Mouse (Mus musculus): ENCODE results near the gene Kbtbd12. TPM values are rescaled to one million over a fixed set of nuclear protein-coding genes. Genes with fewer than 3 reads are reported as not detected.

Kbtbd12 gene
- 1 to 10 TPM in 1 of 2 experiments, under 1 TPM in 1; 0.89 to 3.0 TPM for total RNA-seq (2021)
- long read RNA-seq, experiment 1, full-length matches to known transcripts = 1 of 1 reads
- long read RNA-seq, experiment 1, partial matches to known transcripts = 0 of 1 reads
- long read RNA-seq, experiment 1, other reads (novel, unspliced or antisense) = 0 of 1 reads
- long read RNA-seq, experiment 2 = 0 reads

DNA sequence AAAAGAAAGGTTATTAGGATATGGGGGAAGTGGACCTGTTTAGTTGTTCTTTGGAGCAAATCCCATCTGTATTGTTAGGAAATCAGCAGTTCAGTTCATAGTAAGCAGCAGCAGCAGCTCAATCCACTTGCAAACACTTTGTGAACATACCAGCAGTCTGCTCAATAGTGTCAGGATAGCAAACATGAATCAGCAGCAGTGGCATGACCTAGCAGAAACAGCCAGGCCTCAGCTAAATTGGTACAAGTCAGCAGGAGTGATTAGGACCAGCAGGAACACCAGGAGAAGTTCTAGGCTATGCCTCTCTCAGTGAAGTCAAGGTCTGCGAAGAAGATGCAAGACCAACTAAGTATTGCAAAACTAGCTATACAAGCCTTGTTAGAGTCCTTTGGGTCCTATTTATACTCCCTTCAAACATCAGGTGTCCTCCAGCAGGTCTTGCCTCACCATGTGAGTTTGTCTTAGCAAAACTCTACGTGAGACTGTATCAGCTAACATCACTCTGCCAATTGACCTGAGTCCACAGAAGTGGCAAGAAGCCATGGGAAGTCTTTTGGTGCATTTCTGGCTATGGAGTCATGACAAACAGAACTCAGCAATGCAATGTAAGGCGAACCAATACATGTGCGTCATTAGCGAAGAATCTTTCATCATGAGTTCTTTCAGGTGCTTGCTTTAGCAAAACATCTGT, at the start of gene Kbtbd12:
Gene Kbtbd12, minus strand, starts transcription at position 340 of the 691 bp plus-strand sequence.
- no peak for DNase-seq (ENCODE audit: low spot score in 2 of 2)

DNA sequence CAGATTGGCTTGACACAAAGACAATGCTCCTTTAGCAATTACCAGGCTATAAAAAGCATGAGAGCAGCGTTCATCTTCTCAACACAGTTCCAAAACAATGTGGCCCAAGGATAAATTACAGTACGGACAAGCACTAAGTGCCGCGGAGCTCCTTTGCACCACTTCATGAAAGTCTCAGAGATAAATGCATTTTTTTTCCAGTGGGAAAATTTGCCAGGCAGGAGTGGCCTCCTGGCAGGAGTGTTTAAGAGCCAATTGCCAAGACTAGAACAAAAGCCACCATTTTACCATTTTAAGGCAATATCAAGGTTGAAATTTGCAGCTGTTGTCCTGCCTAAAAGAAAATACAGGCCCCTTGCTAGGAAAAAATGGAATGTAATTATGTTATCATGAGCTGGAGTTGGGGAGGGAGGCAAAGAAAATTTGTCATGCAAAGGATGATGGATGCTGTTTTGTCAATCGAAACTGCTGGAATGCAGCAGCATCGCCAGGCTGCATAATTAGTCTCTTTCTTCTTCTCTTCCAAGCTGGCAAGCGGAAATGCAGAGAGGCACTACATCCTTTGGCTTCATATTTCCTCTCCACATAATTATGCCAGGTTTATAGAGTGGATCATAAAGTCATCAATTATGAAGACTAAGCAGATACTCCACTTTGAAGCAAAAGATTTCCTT, 45.8 kb upstream of the Kbtbd12 start:
- no peak for DNase-seq (ENCODE audit: low spot score in 2 of 2)

DNA sequence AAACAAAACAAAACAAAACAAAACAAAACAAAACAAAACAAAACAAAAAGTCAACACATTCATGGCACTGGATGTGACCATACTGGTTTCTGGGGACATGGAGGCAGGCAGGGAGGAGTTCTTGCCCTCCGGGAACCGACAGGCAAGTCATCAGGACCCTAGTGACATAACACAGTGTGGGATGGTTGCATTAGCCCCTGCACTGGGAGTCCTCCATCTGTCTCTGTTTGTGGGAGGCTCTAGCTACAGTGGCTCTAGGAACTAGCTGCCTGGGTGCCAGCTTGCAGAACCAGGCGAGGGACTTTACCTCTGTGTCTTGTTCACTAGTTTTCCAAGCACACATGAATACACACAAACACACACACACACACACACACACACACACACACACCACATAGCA, 43.3 kb upstream of the Kbtbd12 start:
- no peak for DNase-seq (ENCODE audit: low spot score in 2 of 2)

DNA sequence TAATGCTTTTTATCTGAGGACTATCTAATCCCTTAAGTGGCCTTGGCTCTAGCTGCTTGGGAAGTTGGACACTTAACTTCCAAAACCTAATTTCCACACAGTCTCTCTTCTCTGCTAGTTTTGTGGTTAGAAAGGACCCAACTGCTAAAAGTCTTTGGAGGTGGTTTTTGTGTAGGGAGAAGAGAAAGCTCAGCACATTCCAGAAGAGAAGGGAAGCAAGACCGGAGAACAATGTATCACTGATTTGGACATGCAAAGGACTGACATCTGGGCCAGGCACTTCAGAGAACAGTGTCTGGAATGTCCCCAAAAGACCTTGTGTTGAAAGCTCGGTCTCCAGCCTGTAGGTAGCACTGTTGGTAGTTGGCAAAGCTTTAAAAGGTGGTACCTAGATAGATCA, 40.0 kb upstream of the Kbtbd12 start:
- DNase-seq (ENCODE audit: low spot score in 2 of 2) = no peak

DNA sequence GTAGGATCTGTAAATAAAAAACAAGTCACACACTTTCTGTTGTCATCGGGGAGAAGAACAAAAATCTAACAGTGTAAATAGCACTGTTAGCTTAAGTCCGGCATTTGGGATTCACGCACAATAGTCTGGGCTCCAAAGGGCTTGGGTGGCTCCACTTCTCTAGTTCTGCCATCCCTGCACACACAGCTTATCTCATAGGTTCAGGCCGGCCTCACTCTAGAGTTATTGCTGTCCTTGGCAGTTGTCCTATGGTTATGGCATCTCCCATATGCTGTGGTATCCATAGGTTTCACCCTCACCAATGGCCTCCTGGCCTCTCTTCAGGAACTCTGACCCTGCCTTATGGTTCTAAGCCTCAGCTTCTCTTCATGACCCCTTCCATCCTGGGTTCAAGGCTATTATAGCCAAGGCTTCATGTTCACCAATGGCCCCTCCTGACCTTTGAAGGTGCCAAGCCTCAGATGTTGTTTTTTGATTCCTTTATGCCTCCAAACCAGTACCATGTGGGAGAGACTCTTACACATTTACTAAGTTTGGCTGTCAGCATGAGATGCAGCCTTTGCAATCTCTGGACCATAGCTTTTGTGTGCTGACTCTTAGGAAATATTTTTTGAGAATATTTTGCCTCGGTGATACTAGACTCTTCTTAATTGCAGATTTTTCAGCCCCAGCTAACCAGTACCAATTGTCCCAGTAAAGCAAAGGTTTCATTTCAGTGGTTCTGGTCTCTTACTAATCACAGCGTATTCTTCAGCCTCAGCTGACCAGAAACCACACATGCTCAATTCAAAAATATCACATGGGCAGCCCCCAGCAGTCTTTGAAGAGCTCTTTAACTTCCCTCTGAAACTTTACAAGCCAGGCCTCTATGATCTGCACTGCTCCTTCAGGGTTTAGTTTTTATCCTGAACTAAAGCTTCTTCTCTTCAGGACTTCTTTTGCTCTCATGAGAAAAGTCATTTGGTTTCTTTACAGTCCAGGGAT, 39.3 kb upstream of the Kbtbd12 start:
- DNase-seq (ENCODE audit: low spot score in 2 of 2) = no peak

DNA sequence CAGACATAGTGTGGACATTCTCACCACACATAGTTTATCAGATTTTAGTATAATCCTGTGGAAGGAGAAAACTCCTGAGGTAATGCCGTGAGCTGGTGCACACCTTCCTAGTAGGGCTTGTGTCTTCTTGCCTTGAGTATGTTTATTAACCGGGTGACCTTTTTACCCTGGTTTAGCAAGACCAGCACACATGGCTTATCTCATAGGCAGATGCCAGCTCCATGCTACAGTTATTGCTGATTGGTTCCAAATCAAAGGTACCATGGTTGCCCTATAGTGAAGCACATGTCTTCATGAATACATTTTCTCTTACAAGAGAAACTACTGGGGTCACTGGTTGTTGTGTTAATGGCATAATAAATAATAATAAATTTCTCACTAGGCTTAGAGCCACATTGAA, 38.1 kb upstream of the Kbtbd12 start:
- DNase-seq (ENCODE audit: low spot score in 2 of 2) = no peak

DNA sequence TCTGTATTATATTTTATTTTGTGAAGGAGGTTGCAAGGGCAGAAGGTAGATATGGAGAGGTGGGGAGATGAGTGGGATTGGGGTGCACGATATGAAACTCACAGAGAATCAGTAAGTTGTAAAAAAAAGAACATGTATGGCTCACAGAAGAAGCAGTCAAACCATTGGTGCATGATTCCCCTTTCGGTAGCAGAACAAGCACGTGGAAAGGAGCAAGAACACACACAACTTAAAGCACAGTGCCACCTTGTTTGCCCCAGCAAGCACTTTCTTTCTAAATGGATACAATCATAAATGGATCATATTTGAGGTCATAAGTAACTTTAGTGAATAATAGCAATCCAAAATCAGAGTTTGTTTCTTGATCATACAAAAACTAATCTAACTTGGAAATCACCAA, 24.5 kb upstream of the Kbtbd12 start:
- no peak for DNase-seq (ENCODE audit: low spot score in 2 of 2)

DNA sequence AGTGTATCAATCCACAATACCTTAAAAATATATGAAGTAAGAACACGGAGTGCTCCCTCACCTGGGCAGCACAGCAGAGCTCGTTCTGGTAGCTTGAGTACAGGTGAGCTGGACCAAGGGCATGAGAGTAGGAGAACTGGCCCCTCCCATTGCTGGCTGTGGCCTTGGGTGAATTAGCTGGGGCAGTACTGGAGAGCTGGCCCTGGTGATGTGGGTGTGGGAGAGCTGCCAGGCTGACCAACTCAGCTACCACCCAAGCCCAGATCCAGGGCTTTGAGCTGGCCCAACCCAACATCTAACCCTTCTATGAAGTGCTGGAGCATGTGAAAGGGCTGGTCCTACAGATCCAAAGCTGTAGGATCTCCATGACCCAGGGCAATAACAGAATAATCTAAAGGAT, 23.9 kb upstream of the Kbtbd12 start:
- peak in 1 of 2 experiments; percentile 27 for DNase-seq (ENCODE audit: low spot score in 2 of 2)

DNA sequence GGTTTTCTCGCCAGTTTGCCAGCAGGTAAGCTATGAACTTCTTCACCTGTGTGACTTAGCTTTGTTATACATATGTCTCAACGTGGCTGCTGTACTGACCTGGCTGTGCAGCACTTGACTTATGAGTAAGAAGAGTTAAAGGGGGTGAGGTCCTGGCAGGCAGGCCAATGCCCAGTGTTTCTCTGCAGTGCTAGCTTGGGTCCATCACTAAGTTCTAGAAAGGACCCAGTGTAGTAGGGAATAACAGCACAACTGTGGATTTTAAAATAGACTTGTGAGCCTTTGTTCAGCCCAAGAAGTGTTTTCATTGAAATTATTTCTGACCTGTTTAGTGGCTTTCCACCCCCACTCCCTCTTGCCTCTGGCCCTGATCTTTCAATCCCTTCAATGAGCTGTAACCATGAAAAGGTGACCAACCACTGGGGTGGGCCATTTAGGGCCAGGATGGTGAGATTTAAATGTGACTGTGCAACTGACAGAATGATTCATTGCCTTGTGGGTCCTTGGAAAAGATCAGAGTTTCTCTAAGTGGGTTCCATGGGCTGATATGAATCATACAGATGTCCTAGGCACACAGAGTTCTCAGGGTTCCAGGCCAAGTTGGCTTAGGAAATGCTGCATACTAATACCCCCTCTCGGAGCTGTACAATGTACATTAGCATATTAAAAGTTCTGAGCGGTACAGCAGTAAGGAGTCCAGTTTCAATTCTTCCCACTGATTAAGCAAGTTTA, 10.0 kb upstream of the Kbtbd12 start:
- DNase-seq (ENCODE audit: low spot score in 2 of 2) = peak in 1 of 2 experiments; percentile 26

DNA sequence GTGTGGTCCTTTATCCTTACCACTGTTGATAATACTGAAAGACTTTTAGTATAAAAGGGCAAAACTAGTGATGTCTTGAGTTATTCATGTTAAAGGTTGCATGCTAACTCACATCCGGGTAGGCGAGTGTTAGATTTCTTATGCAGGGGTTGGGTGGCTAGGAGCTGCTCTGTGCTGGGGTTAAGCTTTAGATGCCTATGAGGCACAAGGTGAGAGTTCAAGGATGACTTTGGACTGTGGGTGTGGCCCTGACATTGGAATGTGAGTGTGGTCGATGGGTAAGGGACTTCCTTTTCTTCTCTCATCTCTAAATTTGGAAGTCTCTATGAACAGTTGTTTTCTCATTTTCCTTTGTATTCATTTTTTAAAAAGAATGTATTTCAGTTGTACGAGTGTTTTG, 7.0 kb upstream of the Kbtbd12 start:
- DNase-seq (ENCODE audit: low spot score in 2 of 2) = no peak

DNA sequence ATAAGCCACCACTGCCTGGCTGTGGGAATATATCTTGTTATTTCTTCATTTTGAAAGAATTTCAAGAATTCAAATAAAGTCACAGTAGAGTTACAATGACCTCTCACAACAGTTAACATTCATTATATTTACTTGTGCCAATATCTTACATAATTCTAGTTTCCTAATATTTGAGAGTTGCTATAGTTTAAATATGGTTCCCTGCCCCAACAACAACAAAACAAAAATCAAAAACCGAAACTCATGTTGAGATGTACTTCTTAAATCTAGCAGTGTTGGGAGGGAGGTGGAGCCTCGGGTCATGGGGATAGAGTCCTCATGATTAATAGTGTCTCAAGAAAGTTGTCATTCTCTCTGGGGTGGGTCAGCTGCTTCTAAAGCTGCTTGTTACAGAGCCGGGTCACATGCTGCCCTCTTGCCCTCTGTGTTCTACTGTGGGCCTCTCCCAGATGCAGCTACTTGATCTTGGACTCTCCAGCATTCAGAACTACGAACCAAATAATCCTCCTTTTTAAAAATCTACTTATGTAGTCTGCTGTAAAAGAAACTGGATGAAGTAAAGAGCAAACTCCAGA, 3.7 kb upstream of the Kbtbd12 start:
- no peak for DNase-seq (ENCODE audit: low spot score in 2 of 2)

DNA sequence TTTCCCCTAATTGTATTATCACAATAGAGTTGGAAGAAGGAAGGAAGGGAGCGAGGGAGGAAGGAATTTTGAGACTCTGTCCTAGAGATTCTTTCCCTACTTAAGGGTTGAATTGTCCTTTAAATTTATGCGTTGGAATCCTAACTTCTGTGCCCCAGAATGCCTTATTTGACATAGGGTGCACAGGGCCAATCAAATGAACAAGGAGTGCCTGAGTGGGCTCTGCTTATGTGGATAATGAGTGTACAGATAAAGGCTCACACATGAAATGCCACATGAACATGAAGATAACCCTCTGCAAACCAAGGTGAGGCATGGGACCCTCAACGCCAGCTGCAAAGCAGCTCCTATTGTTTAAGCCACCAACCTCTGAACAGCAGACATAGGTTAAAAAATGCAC, 2.6 kb upstream of the Kbtbd12 start:
- no peak for DNase-seq (ENCODE audit: low spot score in 2 of 2)

DNA sequence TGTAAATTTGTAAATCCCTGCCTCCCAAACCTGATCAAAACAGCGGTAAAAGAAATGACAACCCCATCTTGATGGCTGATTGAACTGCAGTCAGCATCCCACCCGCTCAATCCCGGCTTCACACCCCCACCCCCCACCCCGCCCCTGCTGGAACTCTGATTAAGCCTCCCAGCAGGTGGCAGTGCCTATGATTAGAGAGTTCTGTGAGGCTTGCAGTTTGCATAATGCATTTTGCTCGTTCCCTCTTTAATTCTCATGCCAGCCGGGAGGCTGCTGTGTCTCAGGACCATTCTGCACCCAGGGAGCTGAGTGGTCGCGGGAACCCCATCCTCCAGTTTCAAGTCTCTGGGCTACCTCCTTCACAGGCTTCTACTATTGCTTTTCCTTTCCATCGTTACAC, 2.2 kb upstream of the Kbtbd12 start:
- no peak for DNase-seq (ENCODE audit: low spot score in 2 of 2)

DNA sequence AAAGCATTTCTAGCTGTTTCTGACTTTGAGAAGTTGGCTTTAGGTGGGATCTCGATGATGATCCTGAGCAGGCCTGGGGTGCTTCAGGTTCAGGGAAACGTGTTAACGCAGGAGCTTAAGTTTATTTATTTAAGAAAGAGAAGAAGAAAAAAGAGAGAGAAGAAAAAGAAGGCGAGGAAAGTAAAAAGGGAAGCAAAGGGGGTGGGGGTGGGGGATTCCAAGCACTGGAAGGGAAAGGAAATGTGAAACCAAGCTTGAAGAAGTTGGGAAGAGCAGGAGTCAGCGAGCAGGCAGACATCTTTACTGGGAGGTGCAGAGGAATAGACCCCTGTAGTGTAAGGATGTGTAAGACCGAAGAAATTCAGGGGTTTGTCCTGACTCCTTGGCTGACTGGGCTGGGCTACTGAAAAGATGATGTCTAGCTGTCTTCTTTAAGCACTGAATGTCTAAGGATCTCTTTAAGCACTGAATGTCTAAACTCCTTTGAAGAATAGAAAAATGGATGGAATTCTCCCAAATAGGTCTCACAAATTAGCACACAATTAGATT, 1.7 kb upstream of the Kbtbd12 start:
- DNase-seq (ENCODE audit: low spot score in 2 of 2) = no peak

DNA sequence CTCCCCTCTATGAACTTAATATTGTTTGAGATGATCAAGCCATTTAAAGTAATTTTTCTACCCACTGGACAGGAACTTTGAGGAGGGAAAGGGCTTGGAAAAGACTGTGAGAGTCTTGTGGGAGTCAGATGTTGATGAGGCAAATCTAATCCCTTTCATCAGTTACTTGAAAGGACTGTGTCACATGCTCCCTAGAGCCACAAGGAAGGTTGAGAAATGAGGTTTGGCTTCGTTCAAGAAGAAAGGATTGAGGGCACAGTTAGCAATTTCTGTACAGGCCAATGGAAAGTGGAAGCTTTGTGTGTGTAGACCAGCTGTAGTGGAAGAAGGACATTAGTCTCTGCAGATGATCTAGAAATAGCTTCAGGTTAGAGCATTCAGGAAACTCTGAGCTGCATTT, 1.2 kb upstream of the Kbtbd12 start:
- no peak for DNase-seq (ENCODE audit: low spot score in 2 of 2)

DNA sequence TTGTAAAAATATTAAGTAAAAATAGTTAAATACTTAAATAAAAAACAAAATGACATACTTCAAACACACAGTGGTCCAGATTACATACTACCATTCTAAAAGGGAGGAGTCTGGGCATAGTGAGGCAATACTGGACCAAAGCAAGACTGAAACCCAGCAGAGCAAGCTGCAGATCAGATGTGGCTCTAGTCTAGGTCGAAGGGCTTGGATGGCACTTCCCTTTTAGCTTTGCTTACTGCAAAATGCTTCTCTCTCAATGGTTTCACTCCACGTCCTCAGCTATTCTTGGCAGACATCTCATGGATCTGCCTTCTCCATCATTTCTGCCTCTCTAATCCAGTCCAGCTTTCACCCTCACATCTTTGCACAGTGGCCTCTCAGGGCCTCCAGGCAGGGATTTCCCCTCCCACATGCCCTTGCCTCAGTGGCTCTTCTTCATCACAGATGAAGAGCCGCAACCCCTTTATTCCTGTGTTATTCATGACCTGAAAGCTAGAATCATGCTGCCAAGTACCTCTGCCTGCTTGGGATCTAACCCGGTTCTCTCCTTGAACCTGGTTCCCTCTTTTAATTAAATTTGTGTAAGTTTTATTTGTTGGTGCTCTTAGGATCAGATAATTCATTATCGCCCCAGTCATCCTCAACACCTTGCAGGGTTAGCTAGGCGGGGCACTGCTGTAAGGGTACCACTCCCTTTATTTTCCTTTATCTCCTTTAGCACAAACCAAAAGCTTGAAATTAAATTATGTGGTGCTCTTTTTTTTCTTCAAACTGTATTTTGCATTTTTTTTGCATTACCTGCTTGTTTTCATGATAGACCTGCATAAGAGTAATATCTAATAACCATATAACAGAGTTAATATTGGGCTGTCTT, 1.6 kb downstream of the Kbtbd12 start:
- DNase-seq (ENCODE audit: low spot score in 2 of 2) = no peak

DNA sequence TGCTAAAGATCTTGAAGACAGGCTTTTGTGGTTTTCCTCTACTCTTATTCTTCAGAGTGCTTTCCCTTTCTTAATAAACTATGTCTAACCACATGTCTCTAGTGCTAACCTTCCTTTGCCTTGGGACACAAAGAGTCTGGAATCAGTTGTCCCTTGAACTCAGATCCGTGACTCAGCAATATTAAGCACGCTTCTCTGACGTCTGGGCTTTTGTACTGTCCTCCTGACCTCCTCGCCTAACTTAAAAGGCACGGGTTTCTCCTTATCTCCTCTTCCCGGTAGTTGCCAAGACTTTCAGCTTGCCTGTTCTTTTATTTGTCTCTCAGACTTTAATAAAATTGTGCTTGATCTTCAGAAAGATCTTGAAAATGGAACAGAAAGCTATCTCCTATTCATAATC, 6.5 kb downstream of the Kbtbd12 start:
- no peak for DNase-seq (ENCODE audit: low spot score in 2 of 2)

DNA sequence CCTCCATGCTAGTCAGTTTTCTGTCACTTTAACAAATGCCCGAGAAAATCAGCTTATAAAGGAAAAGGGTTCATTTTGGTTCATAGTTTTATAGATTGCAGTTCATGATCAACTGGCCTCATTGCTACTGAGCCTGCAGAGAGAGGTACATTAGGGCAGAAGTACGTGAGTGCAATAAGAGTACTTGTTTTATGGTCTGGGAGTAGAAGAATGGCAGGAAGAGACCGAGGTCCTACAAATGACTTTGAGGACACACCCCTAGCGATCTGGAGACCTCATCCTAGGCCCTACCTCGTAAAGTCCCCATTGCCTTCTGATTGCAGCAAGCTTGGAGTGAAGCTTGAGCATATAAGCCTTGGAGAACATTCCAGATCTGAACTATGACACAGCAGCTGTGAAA, 7.2 kb downstream of the Kbtbd12 start:
- DNase-seq (ENCODE audit: low spot score in 2 of 2) = no peak

DNA sequence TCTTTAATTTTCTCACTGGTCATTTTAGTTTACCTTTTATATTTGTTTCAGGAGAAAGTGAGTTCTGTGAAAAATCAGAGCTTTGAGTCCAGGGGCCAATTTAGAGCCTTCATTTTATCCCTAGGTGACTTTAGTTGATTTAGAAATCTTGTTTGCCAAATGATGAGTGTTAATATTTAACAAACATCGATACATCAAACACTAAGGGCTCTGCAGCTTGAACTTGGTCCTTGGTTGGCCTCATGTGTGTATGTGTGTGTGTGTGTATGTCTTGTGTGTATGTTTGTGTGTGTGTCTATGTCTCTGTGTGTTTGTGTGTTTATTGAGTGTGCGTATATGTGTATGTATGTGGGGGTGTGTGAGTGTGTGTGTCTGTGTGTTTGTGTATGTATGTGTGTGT, 7.9 kb downstream of the Kbtbd12 start:
- no peak for DNase-seq (ENCODE audit: low spot score in 2 of 2)

Measured in adrenal gland, adult 18-20 months (tissue).